Mouse (Mus musculus) T-cell, adult 2 months (primary cell): ENCODE data around the gene Tmem183a.

Experiments used
- DNase-seq: peaks from one replicate; pipeline ENCODE4 v3.0.0; 2022; ENCODE audit warnings: low spot score

Tmem183a gene

GRCm38 (mm10) chr1:134344005-134344950 lies 17.5 kb downstream of the Tmem183a start:
- DNase-seq: peak; percentile 83

DNA sequence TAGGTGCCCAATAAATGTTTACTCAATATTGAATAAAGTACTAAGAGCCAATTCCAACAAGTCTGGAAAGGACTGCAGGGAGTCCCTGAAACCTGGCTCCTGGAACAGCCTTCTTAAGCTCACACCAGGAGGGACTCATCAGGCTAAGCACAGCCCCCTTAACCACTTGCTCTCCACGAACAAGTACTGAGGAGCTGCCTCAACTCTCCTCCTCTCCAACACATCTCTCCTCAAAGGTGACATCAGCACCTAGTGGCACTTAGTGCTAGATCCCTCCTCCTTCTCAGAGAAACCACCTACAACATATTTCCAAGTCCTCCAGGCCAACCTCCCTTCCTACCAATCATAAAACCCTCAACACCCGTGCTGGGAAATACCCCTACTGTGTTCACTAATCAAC lies 18.2 kb downstream of the Tmem183a start:
- no peak for DNase-seq

GRCm38 (mm10) chr1:134342781-134343310 lies 18.9 kb downstream of the Tmem183a start:
- DNase-seq: no peak

- no peak for DNase-seq
Observed at GRCm38 (mm10) chr1:134342278-134342664, 19.5 kb downstream of the Tmem183a start.

DNA sequence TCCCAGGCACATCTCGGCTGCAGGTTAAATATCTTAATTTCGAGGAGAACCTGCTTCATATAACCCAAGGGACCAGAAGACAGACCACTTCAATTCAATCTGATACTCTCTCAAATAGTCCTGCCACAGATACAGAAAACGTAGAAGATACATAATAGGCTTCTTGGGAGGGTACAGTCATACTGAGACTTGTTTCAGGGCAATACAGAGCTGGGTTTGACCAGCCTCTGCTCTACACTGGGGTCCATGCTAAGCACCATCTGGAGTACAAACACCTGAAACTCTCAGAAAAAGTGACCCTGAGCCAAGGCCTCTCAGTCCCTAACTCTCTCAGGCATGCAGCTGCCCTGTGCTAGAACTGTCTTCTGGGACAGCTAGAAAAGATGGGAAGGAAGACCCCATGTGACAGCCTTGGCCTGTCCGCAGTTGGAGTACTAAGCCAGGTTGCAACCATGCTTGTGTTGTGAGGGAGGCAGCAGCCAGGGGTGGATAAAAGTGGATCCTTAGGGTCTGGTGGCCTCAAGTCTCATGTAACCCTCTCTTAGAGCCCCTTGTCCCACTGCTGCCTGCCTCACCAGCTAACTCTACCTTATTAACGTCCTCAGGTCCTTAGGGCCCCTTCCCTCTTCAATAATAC lies 20.0 kb downstream of the Tmem183a start:
- no peak for DNase-seq

DNA sequence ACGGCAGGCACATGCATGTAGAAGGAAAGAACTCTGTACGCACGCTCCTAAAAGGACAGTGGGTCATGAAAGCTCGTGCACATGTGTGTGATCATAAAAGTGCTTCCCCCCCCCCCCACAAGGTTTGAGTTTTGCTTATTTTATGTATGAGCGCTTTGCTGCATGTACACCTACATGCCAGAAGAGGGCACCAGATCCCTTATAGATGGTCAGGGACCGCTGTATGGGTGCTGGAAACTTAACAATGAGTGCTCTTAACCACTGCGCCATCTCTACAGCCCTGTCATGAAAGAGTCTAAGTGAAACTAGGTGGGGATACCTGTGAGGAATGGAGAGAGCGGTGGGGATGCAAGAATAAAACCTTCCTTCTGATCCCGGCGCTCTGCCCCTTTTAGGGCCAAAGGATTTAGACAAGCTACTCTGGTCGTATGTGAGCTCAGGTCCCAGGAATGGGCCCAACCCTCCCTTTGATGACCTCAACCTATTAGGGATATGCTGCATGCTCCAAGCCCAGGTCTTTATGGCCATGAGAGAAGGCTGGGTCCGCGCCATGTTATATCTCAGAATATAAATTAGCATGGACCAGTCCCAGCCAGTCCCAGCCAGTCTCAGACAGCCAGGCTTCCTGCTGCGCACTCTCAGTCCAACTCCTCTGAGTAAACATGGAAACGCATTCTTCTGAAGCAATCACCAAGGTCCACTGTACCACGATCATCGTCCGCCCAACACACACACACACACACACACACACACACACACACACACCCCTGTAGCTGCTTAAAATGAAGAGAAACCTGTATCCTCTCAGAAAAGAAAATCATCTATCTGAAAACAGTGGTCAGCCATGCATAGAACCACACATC lies 21.8 kb downstream of the Tmem183a start:
- DNase-seq: no peak

DNA sequence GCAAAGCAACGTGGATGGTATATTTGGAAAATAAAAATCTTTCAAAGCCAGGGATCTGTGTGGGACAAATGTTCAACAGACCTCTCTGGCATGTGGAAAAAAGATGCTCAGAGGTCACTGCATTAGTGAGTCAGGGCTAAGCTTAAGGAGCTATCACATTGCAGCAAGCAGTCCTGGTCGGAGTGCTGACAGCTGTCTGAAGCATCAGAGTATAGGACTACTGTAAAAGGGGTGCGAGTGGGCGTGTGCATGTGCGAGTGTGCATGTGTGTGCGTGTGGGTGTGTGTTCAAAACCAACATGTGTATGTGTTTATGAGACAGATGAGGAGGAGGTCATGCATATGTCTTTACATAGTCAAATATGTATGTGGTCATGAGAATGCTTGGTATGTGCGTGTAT lies 22.6 kb downstream of the Tmem183a start:
- DNase-seq: no peak

GRCm38 (mm10) chr1:134336958-134337710 lies 24.6 kb downstream of the Tmem183a start:
- DNase-seq: no peak

- DNase-seq: no peak
Observed at GRCm38 (mm10) chr1:134335924-134336810, 25.6 kb downstream of the Tmem183a start.

DNA sequence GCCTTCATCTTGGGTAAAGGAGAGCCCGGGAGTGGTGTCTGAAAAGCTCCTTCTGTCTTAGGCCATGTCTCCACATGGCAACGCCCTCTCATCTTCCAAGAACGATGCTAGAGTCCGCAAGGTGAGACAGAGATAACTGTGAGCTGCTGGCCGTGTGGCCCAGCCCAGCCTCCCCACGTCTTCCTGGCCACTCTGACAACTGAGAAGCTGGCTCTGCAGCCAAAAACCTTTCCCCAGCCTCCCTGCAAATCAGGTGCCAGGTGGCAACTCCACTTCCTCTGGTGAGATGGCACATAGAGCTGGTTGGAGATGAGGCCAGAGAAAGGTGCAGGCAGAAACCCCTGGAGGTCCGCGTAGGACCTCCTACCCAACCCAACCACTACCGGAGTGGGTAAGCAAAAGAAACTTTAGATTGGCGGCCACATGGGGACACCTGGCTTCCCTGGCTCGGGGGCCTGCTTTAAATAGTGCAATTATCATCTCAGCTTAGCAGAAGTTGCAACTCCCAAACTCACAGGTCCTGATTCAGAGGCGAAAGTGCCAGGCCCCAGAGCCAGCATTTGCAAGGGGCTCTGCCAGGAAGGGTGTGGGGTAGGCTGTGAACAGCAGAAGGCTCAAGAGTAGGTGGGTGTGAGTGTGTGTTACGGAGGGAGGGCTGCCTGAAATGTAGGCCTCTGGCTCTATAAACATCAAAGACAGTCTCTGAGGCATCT lies 26.4 kb downstream of the Tmem183a start:
- DNase-seq: no peak

GRCm38 (mm10) chr1:134334111-134334827 lies 27.5 kb downstream of the Tmem183a start:
- no peak for DNase-seq

GRCm38 (mm10) chr1:134333371-134334110 lies 28.2 kb downstream of the Tmem183a start:
- DNase-seq: no peak

- no peak for DNase-seq
Observed at GRCm38 (mm10) chr1:134332770-134333271, 29.0 kb downstream of the Tmem183a start, which contains the start of gene Ppfia4. Gene Ppfia4, minus strand, starts transcription at chr1:134332928.

- DNase-seq: peak; percentile 45
Observed at GRCm38 (mm10) chr1:134331879-134332635, 29.7 kb downstream of the Tmem183a start.

DNA sequence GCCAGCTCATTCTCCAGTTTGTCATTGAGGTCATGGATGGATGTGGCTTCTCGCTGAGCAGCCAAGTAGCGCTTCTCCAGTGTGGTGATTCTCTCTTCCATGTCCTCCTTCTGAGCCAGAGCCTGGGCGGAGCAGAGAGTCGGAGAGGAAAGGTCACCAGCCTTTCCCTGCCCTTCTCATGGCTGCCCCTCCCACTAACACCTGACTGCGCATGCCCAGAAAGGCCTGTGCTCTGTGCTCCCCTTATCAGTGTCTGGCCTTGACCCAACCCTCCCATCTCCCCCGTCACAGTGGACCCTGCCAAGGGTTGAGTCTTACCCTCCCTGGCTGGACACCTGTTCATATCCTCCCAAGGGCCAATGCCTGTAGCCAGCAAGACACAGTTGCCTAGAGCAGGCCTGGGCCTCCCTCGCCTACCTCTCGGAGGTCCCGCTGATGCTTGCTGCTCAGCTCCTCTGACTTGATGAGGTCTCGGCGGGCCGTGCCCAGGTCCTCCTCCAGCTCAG lies 34.9 kb downstream of the Tmem183a start:
- no peak for DNase-seq

DNA sequence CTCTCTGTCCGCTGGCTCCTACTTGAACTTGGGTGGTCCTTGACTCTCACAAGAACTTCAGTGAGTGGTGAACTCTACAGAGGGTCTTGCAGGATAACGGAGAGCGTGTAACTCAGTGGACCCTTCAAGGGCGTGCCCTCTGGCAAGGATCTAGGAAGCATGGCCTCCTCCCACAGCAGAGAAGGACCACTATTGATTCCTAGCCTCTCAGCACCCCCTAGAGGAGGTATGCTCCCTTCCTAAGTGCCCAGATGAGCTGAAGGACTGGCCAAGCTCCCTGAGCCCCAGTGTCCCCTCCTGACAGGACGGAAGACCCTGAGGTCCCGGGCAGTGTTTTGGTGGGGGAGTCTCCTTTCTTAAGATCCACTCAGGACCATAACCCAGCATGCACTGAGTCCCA lies 39.2 kb downstream of the Tmem183a start:
- no peak for DNase-seq

GRCm38 (mm10) chr1:134320691-134321301 lies 41.0 kb downstream of the Tmem183a start:
- DNase-seq: no peak
